Mouse (Mus musculus): ENCODE measurements around the gene Traf3. TPM values are rescaled to one million over a fixed set of nuclear protein-coding genes. Genes with fewer than 3 reads are reported as not detected.

The Traf3 gene
- polyA plus RNA-seq, 1 experiment: 5.1 TPM

DNA sequence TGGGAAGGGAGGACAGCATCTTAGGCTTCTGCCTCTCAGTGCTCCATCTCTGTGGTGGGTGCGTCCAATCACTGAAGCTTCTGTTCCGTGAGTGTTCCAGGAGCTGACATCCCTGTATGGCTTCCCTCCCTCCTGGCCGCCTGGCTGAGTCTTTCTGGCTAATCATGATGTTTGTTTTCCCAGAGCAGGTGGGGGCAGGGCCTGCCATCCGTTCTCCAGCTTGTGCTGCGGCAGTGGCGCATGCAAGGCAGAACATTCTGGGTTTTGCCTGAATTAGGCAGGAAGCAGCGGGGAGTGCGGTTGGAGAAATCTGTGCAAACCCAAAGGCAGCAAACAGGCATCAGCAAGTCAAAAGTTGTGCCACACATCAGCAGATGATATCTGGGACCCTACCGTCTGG lies 20.9 kb upstream of the Traf3 start:
- H3K4me1 ChIP-seq (ENCODE audit: control insufficient read depth, insufficient read depth, insufficient read length, low read length): peaks cover 5% of the 10 kb centered on the region; the same call in 1 of the 2 replicates
- no peak overlapping the region for H3K27ac ChIP-seq (replicated peaks; ENCODE audit: low read depth, low read length)
- no peak overlapping the region for H3K4me3 ChIP-seq (ENCODE audit: insufficient read depth, low read depth, low read length)

DNA sequence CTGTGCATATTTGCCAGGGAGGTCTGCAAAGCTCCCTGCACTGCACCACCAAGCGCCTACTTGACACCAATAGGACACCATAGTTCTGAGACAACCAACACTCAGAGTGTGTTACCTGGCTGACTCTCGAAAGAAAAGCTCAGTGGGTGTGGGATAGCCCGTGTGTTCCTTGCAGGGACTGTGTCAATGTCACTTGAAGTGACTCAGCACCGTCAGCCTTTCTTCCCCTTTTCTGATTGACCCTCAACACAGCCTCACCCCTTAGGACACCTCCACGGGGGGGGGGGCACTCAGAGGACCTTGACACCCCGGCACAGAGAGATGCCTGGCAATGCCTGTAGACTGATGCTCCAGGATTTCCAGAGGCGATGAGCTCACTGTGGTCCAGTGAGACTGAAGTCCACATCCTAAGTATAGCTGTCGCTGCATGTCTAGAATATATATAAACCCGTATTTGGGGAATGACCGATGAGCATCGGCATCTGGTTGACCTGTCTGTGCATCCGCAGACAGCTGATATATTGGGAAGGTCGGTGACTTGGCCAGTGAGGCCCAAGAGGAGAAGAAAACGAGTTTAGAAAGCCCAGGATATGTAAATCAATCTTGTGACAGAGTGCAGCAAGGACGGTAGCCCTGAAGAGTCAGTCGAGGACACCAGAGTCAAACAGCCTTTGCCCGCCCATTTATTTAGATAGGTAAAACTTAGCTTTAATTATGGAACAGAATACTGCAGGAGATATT lies 16.5 kb upstream of the Traf3 start:
- peaks cover under 1% of the 10 kb centered on the region; the same call in 1 of the 2 replicates for H3K4me1 ChIP-seq (ENCODE audit: control insufficient read depth, insufficient read depth, insufficient read length, low read length)
- H3K27ac ChIP-seq (replicated peaks; ENCODE audit: low read depth, low read length): no peak overlapping the region
- no peak overlapping the region for H3K4me3 ChIP-seq (ENCODE audit: insufficient read depth, low read depth, low read length)

DNA sequence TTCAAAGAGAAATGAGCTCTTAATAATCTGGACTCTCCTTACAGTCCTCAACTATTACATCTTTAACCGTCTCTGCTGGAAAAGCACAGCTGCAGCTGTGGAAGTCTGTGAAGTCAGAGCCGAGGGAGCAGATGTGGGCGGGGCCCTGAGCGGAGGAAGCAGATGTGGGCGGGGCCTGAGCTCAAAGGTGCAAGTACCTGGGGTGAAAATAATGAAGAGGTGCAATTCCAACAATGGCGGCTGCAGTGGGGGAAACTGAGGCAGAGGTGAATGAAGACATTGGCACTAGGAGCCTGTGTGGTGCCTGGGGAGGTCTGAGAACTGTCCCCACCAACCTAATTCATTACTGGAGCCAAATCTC lies 16.0 kb upstream of the Traf3 start:
- Histone ChIP-seq H3K27ac (replicated peaks; ENCODE audit: low read depth, low read length) (no peak overlapping the region), H3K4me3 (ENCODE audit: insufficient read depth, low read depth, low read length) (no peak overlapping the region), H3K4me1 (ENCODE audit: control insufficient read depth, insufficient read depth, insufficient read length, low read length) (peaks cover 2% of the 10 kb centered on the region; the same call in 1 of the 2 replicates)

DNA sequence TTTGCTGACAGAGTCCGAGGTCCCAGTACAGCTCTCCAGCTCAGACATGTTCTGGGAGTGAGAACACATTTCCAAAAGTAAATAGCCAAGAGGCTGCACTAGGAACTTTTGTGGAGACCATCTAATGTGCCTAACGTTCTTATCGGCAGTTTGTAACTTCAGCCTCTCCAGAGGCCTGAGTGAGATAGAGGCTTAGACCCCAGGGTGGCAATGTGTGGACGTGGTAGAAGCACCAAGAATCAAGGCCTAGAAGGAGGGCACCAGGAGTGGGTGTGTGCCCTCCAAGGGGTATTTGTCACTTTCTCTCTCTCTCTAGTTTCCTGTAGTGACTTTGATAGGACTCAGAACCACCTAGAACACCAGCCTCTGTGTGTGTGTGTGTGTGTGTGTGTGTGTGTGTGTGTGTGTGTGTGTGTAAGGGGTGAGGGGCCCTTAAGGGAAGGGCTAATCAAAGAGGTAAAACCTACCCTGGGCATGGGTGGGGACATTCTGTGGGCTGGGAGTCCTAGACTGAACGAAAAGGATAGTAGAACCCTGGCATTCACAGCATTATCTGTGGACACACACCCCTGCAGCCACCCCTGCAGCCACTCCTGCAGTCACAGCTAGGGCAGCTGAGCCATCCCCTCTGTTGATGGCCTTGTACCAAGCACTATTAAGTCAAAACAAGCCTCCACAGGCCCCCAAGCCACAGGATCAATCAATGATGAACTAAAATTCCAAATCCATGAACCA lies 14.6 kb upstream of the Traf3 start:
- Histone ChIP-seq H3K4me3 (ENCODE audit: insufficient read depth, low read depth, low read length) (no peak overlapping the region), H3K4me1 (ENCODE audit: control insufficient read depth, insufficient read depth, insufficient read length, low read length) (peaks cover 2% of the 10 kb centered on the region; the same call in 1 of the 2 replicates), H3K27ac (replicated peaks; ENCODE audit: low read depth, low read length) (no peak overlapping the region)

DNA sequence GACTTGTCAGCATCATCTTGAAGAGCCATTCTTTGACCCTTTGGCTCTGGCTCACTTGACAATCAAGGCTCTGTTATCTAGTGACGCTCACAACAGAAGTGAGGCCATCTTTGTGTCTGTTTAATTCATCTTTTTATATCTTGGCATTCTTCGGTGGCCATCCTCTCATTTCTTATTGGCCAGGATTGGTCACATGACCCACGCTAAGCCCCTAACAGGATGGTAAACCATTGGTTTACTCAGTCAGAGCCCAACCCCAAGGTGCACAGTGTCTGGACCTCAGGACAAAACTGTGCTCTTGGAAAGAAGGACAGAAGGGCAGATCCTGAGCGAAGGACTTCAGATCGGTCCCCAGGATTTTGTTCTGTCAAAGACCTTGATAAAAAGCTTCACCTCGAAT lies 13.6 kb upstream of the Traf3 start:
- H3K27ac ChIP-seq (replicated peaks; ENCODE audit: low read depth, low read length): no peak overlapping the region
- H3K4me3 ChIP-seq (ENCODE audit: insufficient read depth, low read depth, low read length): no peak overlapping the region
- H3K4me1 ChIP-seq (ENCODE audit: control insufficient read depth, insufficient read depth, insufficient read length, low read length): peaks cover 2% of the 10 kb centered on the region; the same call in 1 of the 2 replicates

DNA sequence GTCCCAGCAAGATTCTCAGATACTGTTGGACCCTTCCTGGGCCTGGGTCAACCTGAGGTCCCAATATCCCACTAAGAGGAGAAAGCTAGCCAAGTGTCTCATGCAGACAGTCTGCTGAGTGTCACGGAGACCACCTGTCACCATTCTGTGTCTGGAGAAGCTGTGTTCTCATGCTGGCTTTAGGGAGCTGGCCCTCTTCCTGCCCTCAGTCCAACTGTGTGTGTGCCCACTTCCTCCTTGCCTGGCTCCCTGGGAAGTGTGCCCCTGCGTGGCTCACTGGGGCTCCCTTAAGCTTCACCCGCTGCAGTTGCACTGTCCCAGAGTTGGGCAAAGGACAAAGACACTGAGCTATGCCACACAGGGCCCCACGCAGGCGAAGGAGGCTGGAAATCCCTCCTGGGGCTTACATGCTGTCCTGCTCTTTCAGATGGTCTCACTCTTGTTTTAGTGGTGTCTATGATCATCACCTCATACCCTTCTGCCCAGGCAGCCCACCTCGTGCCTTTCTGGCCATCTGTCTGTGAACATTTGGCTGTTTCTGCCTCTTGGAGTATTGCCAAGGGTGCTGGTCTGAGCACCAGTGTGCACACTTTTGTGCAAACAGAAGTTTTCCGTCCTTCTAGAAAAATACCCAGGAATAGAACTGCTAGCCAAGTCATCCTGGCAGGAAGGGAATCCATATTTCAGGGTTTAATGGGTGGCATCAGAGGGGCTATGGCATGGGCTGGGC lies 13.0 kb upstream of the Traf3 start:
- H3K4me3 ChIP-seq (ENCODE audit: insufficient read depth, low read depth, low read length): no peak overlapping the region
- no peak overlapping the region for H3K27ac ChIP-seq (replicated peaks; ENCODE audit: low read depth, low read length)
- peaks cover 2% of the 10 kb centered on the region; the same call in 1 of the 2 replicates for H3K4me1 ChIP-seq (ENCODE audit: control insufficient read depth, insufficient read depth, insufficient read length, low read length)

DNA sequence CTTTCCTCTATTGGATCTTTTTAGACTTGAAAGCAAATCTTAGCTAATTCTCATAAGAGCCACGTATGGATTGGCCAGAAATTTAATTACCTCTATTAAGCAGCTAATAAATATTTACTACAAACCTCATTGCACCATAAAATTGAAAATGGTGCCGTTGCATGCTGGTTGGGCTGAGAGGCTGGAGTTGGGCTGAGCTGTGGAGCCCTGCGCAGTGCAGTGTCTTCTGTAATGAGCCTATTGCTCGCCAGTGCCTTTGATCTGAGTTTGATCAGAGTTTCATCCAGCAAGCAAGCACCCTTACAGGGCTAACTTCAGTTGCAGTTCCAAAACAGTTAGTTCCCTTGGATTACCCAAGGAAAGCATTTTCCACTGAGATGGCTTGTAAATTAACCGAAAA lies 12.2 kb upstream of the Traf3 start:
- Histone ChIP-seq H3K27ac (replicated peaks; ENCODE audit: low read depth, low read length) (no peak overlapping the region), H3K4me3 (ENCODE audit: insufficient read depth, low read depth, low read length) (no peak overlapping the region), H3K4me1 (ENCODE audit: control insufficient read depth, insufficient read depth, insufficient read length, low read length) (peaks cover 2% of the 10 kb centered on the region; the same call in 1 of the 2 replicates)

DNA sequence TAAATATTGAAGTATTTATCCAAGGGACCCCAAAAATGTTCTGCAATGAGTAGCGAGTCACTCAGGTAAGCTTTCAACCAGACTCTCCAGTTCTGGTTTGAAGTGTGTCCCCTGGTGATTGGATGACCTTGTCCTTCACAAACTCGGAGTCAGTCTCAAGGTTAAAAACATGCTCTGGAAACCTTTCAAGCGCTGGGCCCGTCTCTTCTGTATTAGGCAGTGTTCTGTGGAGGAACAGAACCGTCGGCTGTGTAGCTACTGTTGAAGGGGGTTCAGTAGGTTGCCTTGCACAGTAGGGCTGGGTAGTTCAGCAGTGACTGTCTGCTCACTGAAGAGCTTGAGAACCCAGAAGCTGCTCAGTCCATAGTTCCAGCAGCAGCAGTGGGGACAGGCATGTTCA lies 11.5 kb upstream of the Traf3 start:
- peaks cover 2% of the 10 kb centered on the region; the same call in 1 of the 2 replicates for H3K4me1 ChIP-seq (ENCODE audit: control insufficient read depth, insufficient read depth, insufficient read length, low read length)
- no peak overlapping the region for H3K27ac ChIP-seq (replicated peaks; ENCODE audit: low read depth, low read length)
- no peak overlapping the region for H3K4me3 ChIP-seq (ENCODE audit: insufficient read depth, low read depth, low read length)

DNA sequence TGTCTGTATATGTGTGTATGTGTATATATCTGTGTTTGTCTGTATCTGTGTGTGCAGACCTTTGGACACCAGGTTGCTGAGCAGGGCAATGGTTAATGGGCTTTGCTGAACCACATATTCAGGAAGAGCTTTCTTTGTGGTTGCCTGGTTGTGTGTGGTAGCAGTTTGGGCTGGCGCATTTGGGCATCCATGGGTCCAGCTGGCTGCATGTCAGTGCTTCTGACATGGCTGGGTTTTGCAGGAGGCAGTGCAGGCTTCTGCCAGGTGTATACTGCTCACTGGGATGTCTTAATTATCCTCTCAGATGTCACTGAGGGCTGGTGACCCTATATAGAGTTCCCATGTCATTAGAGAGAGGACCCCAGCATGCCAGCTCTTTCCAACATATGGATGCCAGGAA lies 10.4 kb upstream of the Traf3 start:
- Histone ChIP-seq H3K4me3 (ENCODE audit: insufficient read depth, low read depth, low read length) (no peak overlapping the region), H3K4me1 (ENCODE audit: control insufficient read depth, insufficient read depth, insufficient read length, low read length) (peaks cover 2% of the 10 kb centered on the region; the same call in 1 of the 2 replicates), H3K27ac (replicated peaks; ENCODE audit: low read depth, low read length) (no peak overlapping the region)

DNA sequence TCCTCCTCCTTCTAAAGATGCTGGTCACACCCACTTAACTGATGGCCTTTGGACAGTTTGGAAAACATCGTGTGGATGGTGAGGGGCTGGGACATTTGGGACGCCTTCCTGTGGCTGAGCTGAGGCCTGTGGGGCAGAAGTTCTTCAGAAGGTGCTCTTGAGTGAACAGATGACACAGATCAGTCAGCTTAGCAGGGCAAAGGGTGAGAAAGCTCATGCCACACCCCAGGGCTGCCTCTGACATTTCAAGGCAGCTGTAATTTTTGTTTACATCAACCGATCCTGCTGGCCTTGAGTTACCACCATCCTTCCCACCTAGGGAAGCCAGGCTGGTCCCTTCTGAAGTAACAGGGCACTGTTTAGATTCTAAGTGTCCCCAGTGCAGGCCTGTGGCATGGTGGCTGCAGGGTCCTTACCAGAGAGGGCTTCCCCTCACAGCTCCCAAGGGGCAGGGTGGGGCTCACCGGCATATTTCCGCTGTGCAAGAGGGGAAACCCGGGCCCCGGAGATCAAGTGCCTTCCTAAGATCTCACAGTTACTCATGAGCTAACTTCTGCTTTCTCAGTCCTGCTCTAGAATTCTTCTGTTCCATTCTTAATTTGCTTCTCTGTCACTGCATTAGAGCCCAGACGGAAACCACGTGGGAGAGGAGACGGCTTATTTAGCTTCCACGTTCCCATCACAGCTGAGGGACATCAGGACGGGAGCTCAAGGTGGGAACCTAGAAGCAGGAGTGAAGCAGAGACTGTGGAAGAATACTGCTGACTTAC lies 6.3 kb upstream of the Traf3 start:
- Histone ChIP-seq H3K4me1 (ENCODE audit: control insufficient read depth, insufficient read depth, insufficient read length, low read length) (no peaks in the 10 kb centered on the region; the same call in 1 of the 2 replicates), H3K27ac (replicated peaks; ENCODE audit: low read depth, low read length) (0 out of 2 replicates have a peak overlapping the region, but pooled peaks have one; percentile 39), H3K4me3 (ENCODE audit: insufficient read depth, low read depth, low read length) (no peak overlapping the region)

DNA sequence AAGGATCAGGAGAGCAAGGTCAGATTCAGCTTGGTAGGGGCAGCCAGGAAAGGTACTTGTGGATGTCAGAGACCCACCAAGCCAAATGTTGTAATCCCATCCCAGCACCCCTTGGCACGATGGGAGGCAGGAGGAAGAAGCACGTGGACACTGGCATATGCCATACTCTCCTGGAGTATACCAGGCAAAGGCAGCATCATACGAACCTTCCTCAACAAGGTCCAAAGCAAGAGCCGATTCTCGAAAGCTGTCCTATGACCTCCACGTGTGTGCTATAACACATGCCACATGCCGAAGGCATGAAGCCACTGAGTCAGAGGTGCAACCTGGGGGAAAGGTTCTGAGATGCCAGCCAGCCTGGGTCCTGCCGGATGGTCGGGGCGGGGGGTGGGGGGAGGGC lies 5.3 kb upstream of the Traf3 start:
- Histone ChIP-seq H3K4me1 (ENCODE audit: control insufficient read depth, insufficient read depth, insufficient read length, low read length) (no peaks in the 10 kb centered on the region; the same call in 1 of the 2 replicates), H3K4me3 (ENCODE audit: insufficient read depth, low read depth, low read length) (no peak overlapping the region), H3K27ac (replicated peaks; ENCODE audit: low read depth, low read length) (no peak overlapping the region)

DNA sequence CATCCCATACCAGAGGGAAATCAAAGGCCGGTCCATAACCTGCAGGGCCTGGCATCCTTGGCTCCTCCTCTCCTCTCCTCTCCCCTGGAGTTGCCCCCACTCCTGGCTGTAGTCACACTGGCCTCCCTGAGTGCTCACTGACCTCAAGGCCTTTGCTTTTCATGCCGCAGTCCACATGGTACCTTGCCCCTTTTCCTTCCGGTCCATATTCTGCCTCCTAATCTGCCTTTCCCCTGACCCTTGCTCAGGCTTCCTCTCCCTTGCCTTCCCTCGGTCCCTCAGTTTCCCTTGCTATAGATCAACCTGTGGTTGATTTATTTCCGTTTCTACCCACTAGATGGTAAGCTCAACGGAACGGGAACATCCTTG lies 4.2 kb upstream of the Traf3 start:
- no peak overlapping the region for H3K4me3 ChIP-seq (ENCODE audit: insufficient read depth, low read depth, low read length)
- H3K27ac ChIP-seq (replicated peaks; ENCODE audit: low read depth, low read length): no peak overlapping the region
- no peaks in the 10 kb centered on the region; the same call in 1 of the 2 replicates for H3K4me1 ChIP-seq (ENCODE audit: control insufficient read depth, insufficient read depth, insufficient read length, low read length)

DNA sequence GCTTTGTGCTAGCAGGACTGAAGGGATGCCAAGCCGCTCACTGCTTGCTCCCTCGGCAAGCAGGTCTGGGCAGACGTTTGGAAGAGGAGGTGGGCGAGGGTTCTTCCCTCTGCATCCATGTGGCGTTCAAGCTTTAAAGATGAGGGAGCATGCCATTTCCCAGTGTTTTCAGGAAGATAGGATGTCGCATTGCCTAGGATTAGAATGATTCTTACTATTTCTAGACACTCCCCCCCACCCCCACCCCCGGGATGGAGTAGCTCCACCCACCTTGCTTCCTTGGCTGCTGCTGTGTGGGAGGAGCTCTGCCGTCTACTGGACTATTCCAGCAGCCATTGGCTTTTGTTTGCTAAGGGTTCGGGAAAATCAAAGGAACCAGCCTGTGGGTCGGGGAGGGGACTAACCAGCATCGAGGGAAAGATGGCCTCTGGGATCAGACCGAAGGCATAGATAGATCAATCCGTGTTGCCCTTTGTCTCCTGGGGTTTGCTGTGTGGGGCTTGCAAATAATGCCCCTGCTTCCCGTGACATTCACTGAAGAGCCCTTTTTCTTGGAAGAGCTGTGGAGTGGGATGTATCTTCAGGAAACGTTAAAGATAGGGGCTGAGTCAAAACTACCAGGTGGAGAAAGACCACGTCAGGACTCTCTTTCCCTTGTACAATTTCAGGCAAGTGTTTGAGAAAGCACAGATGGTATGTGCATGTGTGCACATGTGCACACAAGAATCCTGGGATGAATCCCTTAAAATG lies 3.7 kb upstream of the Traf3 start:
- H3K27ac ChIP-seq (replicated peaks; ENCODE audit: low read depth, low read length): no peak overlapping the region
- H3K4me1 ChIP-seq (ENCODE audit: control insufficient read depth, insufficient read depth, insufficient read length, low read length): no peaks in the 10 kb centered on the region; the same call in 1 of the 2 replicates
- peak overlapping the region; percentile 40 for H3K4me3 ChIP-seq (ENCODE audit: insufficient read depth, low read depth, low read length)

DNA sequence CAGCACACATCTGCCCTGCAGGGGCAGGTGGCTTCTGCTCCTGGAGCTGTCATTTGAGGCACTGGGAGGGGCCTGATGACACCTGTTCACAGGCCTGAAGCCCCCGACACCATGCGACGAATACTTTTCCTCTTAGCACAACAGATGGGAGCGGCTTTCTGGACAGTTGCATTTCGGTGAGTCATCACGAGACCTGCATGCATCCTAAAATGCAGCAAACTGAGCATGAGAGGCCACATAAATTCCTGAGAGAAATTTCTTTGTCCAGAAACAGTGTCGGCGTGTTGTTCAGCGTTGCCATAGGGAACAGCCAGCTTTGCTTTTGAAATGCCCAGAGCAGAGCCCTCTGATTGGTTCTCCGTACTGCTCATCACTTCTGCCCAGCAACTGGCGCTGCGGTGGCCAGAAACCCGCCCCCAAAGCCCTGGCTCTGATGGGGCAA lies 1.8 kb upstream of the Traf3 start:
- peak overlapping the region; percentile 41 for H3K4me3 ChIP-seq (ENCODE audit: insufficient read depth, low read depth, low read length)
- no peak overlapping the region for H3K27ac ChIP-seq (replicated peaks; ENCODE audit: low read depth, low read length)
- no peaks in the 10 kb centered on the region; the same call in 1 of the 2 replicates for H3K4me1 ChIP-seq (ENCODE audit: control insufficient read depth, insufficient read depth, insufficient read length, low read length)
